Mouse (Mus musculus) B cell, adult 2 months (primary cell): ENCODE measurements around the gene Cfap77.

ENCODE experiments used
- DNase-seq, 2 experiments: peaks; one replicate each; pipeline ENCODE4 v3.0.0; 2022

Gene Cfap77

GRCm38 (mm10) chr2:28897340-28897899, 157.4 kb downstream of the Cfap77 start:
- DNase-seq, result no peak

- DNase-seq, result no peak
These were observed 159.0 kb downstream of the Cfap77 start for GRCm38 (mm10) chr2:28895876-28896275.

GRCm38 (mm10) chr2:28893526-28893925, 161.3 kb downstream of the Cfap77 start:
- DNase-seq, result no peak

- no peak for DNase-seq
These were observed 162.1 kb downstream of the Cfap77 start for GRCm38 (mm10) chr2:28892796-28893195.

GRCm38 (mm10) chr2:28884914-28885313, 170.0 kb downstream of the Cfap77 start:
- no peak for DNase-seq

GRCm38 (mm10) chr2:28882826-28883485, 171.9 kb downstream of the Cfap77 start:
- DNase-seq, result no peak

- DNase-seq, result no peak
These were observed 172.8 kb downstream of the Cfap77 start for GRCm38 (mm10) chr2:28882047-28882446.

- DNase-seq, result no peak
These were observed 173.6 kb downstream of the Cfap77 start for GRCm38 (mm10) chr2:28881275-28881674.
